Mouse (Mus musculus) cerebellum, postnatal 36 days (tissue): ENCODE results near the gene Aebp1.

Experiments used
- DNase-seq, 2 experiments: peaks; one replicate each; pipeline ENCODE4 v3.0.0; 2021 to 2022; ENCODE audit warnings: mixed read lengths in 2 of 2

The Aebp1 gene

DNA sequence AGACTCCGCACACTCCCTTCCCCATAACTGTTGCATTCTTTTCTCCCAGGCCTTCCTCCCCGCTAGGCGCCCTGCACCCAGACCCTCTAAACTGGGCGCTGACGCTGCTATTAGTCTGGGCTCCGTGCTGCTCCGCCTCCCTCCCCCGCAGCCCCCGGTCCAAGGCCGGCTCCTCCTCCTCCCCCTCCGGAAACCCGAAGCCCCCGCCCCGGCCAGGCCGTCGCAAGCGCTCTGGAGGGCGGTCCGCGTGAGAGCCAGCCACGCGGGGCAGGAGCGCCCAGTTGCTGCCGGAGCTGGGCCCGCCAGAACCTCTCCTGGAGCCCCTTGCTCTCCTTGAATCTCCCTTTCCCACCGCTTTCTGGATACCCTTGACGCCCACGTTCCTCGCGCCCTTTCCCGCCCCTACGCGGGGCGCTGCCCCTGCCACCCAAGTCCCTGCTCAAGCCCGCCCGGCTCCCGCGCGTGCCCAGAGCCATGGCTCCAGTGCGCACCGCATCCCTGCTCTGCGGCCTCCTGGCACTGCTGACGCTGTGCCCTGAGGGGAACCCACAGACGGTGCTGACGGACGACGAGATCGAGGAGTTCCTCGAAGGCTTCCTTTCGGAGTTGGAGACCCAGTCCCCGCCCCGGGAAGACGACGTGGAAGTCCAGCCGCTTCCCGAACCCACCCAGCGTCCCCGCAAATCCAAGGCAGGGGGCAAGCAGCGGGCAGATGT, at the start of gene Aebp1:
TSS of gene Aebp1 (plus strand) at position 270 of the 716 bp plus-strand sequence.
- no peak for DNase-seq

DNA sequence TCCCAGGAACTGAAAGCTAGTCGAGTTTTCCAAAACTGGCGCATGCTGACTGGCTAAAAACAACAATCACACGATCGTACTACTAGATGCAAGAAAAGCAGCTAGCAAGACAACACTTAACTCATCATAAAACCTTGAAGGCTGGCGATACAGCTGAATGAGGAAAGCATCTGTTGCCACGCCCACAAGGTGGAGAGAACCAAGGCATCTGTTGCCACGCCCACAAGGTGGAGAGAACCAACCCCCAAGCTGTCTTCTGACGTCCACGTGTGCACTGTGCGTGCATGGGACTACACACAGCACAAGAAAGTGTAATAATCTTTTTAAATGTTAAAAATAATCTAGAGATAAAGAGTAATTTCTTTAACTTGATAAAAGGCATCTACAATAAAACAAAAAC, 48.4 kb upstream of the Aebp1 start:
- DNase-seq = no peak

DNA sequence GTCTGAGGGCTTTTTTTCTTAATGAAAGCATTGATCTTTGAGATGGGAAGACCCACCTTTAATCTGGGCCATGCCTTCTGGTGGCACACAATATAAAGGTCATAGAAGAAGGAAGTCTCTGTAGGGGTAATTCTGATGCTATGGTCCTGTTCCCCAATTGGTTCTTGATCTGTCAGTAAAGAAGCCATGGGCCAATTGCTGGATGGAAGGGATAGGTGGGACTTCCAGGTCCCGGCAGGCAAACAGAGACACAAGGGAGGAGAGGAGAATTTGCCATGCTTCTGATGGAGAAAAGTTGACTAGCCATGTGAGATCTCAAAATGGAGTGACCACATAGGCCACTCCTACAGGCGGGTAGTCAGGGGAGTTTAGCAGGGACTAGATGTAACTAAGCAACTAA, 42.5 kb upstream of the Aebp1 start:
- no peak for DNase-seq

DNA sequence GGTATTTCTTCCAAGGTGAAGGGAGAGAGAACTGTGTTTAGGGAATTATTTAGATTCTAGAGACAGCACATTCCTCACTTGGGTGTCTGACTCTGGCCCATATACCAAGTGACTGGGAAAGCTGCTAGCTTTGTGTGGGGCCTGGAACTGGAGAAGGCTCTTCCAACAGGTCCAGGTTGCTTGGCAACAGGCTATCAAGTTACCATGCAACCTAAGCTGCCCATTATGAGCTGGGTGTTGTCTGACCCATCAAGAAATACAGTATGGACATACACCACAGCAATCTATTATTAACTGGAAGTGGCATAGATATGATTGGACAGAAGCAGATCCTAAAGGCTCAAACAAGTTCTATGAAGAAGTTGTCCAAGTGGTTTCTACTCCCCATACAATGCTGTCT, 36.3 kb upstream of the Aebp1 start:
- no peak for DNase-seq

DNA sequence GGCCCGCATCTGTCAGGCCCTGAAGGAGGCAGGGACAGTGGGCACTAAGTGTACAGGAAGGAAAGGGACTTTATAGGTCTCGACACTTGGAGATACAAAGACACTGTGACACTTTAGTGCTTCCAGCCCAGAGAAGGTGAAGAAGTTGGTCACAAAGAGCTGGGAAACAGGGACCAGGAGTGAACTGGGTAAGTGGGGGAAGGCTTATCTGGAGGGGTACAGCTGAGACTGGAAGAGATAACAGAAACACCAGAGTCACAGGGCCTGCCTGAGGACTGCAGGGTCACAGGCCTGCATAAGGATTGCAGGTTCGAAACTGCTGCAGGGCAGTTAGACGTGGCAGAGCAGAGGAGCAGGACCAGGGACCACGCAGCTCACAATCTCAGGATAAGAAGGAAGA, 33.8 kb upstream of the Aebp1 start:
- no peak for DNase-seq

DNA sequence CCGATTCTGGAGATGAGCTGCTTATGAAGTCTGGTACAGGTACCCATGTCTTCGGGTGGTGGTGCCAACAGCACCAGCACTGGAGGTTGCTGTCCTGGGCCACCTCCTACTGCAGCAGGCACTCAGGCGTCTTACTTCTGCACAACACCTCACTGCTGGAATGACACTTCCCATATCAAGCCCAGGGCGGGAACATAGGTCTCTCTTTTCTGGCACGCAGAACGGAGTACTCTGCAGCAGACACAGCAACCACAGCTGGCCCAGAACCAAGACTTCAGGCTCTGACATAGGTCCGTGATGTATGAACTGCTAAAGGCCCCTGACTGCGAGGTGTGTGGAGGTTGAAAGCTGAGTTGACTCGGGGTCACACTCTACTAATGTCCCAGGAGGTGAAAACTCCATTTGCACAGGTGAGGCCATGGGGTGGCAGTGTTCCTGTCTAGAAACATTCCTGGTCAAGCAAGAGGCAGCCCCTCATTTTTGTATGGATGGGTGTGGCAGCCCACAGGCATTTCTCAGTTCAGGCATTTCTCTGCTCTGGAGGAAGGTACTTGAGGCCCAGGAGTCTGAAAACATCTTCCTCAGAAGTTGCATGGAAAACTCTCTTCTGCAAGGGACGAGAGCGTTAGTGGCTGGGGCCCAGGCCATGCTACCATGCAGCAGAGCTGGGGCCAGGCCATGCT, 33.1 kb upstream of the Aebp1 start:
- DNase-seq = no peak

DNA sequence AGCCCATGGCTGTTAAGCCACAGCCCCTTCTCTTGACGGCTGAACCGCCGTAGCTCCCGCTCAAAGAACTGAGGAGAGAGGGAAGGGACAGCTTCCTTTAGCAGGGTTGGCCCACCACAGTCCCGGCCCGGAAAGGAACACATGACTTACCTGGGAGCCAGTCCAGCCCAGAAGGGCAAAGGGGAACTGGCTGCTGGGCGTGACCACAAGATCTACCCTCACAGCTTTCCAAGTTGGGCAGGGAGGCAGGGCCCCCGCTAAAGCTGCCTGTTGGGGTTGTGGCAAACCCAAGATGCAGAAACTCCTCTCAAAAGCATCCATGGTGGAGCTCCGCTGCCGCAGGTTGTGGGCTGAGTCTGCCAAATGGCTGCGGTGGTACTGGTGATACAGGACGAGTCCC, 32.4 kb upstream of the Aebp1 start:
- DNase-seq = no peak

DNA sequence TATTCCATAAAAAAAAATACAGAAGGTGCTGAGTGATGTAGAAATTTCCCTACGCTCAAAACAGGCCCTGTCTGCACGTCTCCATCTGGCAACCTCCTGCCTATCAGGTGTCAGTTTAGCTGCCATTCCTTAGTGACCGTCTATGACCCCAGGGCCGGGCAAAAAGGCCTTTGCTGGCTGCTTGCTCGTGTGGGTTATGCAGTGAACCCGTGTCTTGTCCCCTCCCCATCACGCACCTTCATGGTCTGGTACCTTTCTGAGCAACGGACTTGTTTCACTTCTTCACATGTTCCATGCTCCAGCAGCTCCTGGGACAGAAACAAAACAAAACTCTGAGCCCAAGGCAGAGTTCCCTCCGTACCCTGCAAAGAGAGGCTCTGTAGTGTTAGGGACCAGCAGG, 27.2 kb upstream of the Aebp1 start:
- DNase-seq = no peak

DNA sequence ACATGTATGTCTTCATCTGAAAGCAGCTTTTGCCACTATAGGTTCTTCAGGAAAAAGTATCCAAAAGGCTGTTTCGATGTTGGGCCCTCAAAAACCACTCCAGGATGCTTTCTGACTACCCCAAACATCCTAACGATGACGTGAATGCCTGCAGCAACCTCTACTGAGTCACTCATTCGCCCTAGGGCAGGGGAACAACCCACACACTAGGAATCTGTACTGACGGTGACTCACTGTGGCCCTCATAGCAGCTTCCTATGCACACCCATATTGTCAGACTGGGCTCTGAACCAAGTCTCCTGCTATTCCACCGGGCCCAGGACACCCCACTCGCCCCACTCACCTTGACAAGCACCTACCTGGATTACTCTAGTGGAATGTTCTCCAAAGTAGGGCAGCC, 26.7 kb upstream of the Aebp1 start:
- no peak for DNase-seq

DNA sequence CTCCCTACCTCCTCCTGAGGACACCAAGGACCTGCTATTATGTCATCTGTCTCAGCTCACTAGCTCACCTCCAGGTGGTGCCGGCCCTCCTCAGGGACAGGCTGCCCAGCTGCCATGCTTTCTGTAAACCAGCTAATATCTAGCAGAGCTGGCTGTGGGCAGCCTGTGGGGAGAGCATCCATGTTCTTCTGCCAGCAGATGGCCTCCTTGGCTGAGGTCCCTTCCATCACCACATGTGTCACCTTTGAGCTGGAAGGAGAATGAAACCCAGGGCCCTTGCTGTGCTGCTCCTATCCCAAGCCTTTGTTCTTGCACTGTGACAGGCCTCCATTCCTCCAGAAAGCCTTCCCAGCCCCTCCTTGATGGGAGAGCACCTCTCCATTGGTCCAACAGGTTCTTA, 25.6 kb upstream of the Aebp1 start:
- DNase-seq = peak; percentile 28 to 31

DNA sequence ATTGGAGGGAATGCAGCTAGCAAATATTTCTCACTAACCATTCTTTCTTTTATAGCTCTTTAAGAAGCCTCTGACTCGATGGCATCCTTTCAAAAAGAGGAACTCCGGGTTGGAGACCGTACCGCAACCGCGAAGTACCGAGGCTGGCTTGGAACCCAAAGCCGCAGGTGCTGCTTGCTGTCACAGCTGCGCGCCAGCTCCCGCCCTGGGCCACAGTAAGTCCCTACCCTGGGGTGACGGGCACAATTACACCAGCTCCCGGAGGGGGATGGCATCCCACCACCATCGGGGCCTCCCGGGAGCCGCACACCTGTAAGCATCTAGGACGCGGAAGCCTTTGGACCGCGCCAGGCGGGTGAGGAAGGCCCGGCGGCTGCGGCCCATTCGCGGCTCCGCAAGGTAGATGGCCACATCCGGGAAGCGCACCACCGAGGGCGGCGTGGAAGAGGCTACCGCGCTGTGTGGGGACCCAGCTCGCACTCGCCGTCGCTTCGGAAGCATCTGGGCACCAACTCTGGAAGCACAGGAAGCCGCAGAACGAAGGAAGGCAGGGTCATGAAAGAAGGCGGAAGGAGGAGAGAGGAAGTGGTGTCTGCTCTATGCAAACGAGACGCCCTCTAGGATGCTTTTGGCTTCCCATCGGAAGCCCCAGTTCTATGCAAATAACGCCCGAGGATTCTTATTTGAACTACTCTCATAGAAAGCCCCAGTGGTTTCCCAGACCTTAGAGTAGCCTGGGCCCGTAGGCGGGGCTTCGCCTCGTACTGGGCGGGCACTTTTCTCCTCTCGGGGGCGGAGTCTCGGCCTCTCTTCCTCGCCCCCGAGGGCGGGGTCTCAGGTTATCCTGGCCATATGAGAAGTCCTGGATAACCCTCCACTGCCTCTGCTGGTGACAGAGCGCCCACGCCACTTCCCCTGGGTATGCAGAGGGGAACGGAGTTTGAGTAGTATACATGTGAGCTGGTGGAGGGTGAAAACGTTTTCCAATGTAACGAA, 24.2 kb upstream of the Aebp1 start, which contains the start of gene Polm:
TSS of gene Polm (minus strand) at position 766 of the 996 bp plus-strand sequence.
- DNase-seq = peak; percentile 89 to 93

DNA sequence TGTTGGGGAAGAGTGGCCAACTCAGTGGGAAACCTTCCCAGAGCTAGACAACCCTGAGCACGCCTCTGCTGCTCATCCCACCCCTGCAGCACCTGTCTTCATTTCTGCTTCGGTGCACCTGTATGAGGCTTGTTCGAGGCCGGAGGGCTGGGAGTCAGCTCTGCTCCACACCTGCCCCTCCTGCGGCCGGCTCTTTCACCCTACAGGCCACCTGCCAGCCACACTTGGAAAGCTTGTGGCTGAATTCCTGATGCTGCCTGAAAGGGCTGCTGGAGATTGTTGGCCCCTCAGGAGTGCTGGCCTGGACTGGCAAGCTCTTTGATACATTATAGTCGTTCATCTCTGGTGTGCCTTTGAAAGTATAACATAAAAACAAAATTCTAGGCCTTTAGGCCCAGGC, 21.4 kb upstream of the Aebp1 start:
- DNase-seq = no peak

DNA sequence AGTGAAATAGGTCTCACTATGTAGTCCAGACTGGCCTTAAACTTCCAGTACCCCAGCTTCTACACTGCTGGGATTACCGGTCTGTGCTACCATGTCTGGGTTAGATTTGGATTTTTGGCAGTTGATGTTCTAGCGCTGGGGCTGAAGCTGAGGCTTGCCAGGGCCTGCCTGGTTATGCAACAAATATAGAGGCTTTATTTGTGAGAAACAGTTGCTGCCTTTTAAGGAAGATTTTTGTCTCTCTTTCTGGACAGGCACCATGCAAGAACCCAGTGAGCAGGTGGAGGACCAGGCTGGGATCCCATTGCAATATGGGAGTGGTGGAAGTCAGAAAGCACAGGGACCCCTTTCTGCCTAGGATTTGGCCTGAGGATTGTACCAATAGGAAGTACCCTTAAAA, 20.0 kb upstream of the Aebp1 start:
- DNase-seq = no peak

DNA sequence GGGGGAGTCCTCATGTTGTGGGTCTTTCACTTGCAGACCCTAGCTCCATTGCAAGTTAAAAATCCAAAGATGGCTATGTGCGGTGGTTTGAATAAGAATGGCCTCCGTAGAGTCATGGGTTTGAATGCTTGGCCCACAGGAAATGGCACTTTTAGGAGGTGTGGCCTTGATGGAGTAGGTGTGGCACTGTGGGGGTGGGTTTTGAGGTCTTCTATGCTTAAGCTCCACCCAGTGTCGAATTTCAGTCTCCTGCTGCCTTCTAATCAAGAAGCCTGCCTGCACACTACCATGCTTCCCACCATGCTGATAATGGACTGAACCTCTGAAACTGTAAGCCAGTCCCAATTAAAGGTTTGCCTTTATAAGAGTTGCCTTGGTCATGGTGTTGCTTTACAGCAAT, 18.6 kb upstream of the Aebp1 start:
- no peak for DNase-seq

DNA sequence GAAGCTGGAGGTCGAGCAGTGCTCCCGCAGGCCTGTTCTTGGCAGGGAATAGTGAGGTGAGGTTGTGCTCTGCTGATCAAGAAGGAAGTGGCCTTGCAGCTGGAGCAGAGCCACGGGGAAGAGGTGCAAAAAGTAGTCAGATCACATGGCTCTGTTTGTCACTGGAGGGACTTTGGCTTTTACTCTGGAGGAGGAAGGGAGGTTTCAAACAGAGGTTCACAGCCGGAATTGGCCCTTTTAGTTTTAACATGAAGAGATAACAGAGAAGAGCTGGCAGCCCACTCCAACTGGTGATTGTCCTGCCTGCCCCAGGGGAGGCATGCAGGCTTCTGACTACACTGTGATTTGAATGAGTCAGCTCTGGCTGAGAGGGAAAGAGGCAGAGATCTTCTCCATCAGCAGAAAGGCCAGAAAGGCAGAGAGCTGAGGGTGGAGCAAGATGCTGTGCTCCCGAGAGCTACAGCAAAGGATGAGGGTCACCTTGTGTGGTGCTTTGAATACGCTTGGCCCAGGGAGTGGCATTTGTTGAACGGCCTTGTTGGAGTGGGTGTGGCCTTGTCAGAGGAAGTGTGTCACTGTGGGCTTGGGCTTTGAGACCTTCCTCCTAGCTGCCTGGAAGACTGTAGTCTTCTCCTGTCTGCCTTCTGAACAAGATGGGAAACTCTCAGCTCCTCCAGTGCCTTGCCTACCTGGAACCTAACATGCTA, 15.0 kb upstream of the Aebp1 start:
- DNase-seq = no peak

DNA sequence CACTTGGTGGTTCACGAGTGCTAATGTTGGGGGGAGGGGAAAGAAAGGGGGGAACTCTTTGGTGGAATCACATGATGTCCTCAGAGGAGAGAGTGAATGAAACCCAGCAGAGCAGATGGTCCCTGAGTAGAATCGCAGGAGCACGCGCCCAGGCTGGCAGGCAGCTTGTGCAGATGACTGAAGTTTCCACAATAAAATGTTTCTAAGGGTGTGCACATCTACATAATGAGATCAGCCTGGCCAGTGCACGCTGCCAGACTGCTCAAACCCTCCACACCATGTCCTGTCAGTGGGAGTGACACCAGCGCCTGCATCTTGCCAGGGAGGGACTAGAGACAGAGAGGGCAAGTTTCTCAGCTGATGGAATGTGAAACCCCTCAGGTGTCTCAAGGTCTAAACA, 13.0 kb upstream of the Aebp1 start:
- DNase-seq = no peak

DNA sequence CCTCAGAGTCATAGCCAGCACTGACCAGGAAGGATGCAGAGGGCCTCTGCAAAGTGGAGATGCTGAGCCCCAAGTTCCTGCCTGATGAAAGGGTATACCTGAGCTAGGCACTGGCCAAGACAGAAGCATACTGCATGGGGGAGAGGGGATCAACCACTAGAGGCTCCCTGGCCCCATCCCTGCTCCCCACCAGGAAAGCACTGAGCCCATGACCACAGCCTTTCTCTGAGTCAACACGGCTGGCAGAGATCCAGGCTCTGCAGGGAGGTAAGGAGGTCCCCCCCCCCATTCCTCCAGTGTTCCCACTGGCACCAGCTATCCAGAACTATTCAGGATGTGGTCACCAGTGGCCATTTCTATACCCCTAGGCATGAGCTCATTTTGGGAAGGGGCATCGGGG, 12.4 kb upstream of the Aebp1 start:
- DNase-seq = no peak

DNA sequence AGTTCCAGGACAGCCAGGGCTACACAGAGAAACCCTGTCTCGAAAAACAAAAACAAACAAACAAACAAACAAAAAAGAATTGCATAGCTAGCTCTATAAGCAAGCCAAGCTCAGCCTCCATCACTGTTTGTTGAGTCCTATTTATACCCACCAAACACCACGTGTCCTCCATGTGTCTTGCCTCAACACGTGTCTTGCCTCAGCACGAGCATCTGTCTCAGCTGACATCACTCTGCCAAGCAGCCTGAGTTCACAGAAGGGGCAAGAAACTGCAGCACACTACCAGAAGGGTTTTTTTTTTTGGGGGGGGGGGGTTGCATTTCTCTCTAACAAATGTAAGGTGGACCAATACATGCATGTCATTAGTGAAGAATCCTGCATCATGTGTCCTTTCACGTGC, 11.3 kb upstream of the Aebp1 start:
- DNase-seq = no peak

DNA sequence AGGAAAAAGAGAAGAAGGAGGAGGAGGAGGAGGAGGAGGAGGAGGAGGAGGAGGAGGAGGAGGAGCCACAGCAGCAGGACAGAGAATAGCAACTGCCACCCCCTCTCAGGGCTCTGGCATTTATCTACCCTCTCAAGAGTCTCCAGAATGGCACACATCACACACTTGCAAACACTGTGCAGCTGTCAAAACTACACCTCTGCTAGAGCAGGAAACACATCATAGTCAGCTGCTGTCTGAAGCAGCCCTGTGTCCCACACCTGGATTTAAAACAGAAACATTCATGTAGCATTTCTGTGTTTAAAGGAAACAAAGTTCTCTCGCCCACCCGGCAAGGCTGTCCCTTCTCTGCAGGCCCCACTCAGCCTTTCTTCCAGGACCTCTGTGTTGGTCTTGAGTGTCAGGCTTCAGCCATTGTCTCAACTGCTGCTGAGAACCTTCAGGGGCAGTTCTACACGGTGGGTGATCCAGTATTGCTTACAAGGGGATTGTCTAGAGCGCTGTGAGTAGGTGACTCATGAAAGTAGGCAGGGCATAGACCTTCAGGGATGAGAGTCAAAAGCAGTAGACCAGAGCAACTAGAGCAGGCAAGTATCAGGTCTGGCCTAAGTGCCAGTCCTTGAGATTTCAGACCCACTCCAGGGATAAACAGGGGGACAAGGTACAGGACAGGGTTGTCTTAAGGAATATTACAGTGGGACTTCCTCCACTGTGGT, 10.6 kb upstream of the Aebp1 start:
- DNase-seq = no peak

DNA sequence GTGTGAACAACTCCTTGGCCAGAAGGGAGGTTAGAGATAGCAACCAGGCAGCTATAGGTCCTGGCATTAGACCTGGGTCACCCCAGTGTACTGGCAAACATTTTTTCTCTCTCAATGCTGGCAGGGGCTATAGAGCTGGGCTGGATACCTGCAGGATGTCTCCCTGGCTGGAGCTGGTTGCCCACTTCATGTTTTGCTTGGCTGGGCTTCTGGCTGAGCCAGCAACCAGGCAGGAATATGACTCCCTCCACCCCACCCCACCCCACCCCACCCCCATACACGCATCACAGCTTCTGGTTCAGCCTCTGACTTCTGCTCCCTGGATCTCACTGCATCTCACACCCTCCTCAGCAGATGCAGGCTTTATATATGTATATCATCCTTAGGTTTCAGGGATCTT, 9.4 kb upstream of the Aebp1 start:
- no peak for DNase-seq

DNA sequence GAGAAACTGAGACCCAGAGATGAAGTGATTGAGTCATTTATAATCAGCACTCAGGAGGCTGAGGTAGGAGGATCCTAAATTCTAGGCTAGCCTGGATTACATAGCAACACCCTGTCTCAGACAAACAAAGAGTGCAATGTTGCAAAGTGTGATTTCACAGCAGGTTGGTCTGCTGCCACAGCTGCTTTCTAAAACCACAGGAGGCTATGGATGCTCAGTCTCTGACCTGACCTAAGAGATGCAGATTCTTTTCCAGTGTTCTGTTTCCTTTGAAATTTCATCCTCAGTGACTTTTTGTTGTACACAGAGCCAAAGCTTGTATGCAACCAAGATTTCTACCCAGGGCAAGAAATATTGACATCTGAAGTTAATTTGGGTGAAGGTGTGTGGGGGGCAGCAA, 6.3 kb upstream of the Aebp1 start:
- DNase-seq = no peak

DNA sequence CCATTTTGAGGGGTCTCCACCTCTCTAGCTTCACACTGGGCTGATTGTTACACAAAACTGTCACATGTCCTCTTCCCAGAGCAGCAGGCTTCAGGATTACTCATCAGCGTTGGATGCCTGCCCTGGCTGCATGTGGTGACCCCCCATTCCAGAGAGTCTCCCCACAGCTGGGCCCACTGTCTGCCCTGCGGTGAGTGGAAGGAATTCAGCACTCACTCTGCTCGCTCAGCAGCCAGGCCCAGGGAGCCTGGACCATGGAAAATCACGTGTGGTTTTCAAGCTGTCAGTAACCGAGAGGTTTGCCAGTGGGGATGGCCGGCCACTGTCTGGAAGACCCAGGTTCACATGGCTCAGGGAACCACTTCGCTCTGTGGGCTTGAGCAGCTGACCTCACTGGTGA, 5.8 kb upstream of the Aebp1 start:
- no peak for DNase-seq
